Mouse (Mus musculus) gastrocnemius, postnatal 10 days (tissue): Measurements from ENCODE around the gene Gpalpp1. TPM values are rescaled to one million over a fixed set of nuclear protein-coding genes. Genes with fewer than 3 reads are reported as not detected.

Source experiments
- total RNA-seq, 2 experiments: library from RNA; stranded (reverse); gene quantifications; 2 replicates each; pipeline ENCODE4 v1.2.3; 2021

Gpalpp1 gene
- total RNA-seq, 2 experiments from 2014 or later, result 7.9 to 8.6 TPM

Other genes with a start within 250 kb of the Gpalpp1 start
- under 1 TPM in 1 of 2 experiments, not detected in 1; 0.05 TPM for gene Kctd4, start 155.8 kb downstream of the Gpalpp1 start, total RNA-seq
- 10 to 100 TPM; 14.2 to 14.9 TPM for gene Gtf2f2, start 99.9 kb downstream of the Gpalpp1 start, total RNA-seq
- 1 to 10 TPM; 4.5 to 4.8 TPM for gene Nufip1, start 131 bp upstream of the Gpalpp1 start, total RNA-seq